In genomic region chr3:145684201-145684600, GRCm38 (mm10) we compare ENCODE assay signal across 18 mouse cellular contexts. TPM values are rescaled to one million over a fixed set of nuclear protein-coding genes. Genes with fewer than 3 reads are reported as not detected.
DNase-seq lines count a peak whose midpoint lies in the region; ATAC-seq and TF ChIP-seq lines count a peak whose summit lies in the region.
"Had no signal": no experiment of that assay in that cellular context is flagged by ENCODE, and none has a peak within 500 bp of the region (broad histone marks: within the 10 kb centered on the region; RNA-seq: fewer than 3 reads in every experiment).

No protein-coding gene starts in this region.

- no peak for DNase-seq in hindbrain, embryonic 11.5 days (ENCODE audit: low spot score)
- DNase-seq in limb, embryonic 10.5 days (ENCODE audit: low spot score): no peak
- no peak for DNase-seq in ovary, postnatal 10 days (ENCODE audit: low spot score)
- DNase-seq: adrenal gland, postnatal 25 days; cerebellum, adult 9-11 months; heart, adult 18-20 months; kidney, adult 11 months; kidney, postnatal 36 days; right cerebral cortex, postnatal 14 days; thymus, adult 2 months had no signal

- no peak overlapping the region for H3K4me2 ChIP-seq in hindbrain, embryonic 12.5 days (replicated peaks)
- no peak overlapping the region for H3K4me2 ChIP-seq in hindbrain, embryonic 11.5 days (replicated peaks; ENCODE audit: low read depth, low read length)
- H3K4me2 ChIP-seq in limb, embryonic 12.5 days: 0 out of 2 replicates have a peak overlapping the region, but pooled peaks have one; percentile 8
- 0 out of 2 replicates have a peak overlapping the region, but pooled peaks have one; percentile 30 for H3K4me2 ChIP-seq in limb, embryonic 13.5 days (replicated peaks)
- H3K4me2 ChIP-seq: hindbrain, embryonic 14.5 days; midbrain, embryonic 15.5 days; stomach, embryonic 15.5 days had no signal

- H3K9ac ChIP-seq in hindbrain, embryonic 12.5 days: no peak overlapping the region
- H3K9ac ChIP-seq in hindbrain, embryonic 11.5 days (ENCODE audit: low read depth, low read length): no peak overlapping the region
- H3K9ac ChIP-seq in limb, embryonic 12.5 days (replicated peaks): no peak overlapping the region
- no peak overlapping the region for H3K9ac ChIP-seq in limb, embryonic 13.5 days
- H3K9ac ChIP-seq: hindbrain, embryonic 14.5 days; midbrain, embryonic 15.5 days; stomach, embryonic 15.5 days had no signal

- no peaks in the 10 kb centered on the region for H3K27me3 ChIP-seq in hindbrain, embryonic 12.5 days
- no peaks in the 10 kb centered on the region for H3K27me3 ChIP-seq in hindbrain, embryonic 11.5 days (ENCODE audit: control insufficient read depth, insufficient read depth, low read length)
- H3K27me3 ChIP-seq in limb, embryonic 12.5 days: 0 out of 2 replicates have a peak, but pooled peaks cover 2% of the 10 kb centered on the region
- H3K27me3 ChIP-seq in limb, embryonic 10.5 days (ENCODE audit: low read depth, poor library complexity, severe bottlenecking): peaks cover 5% of the 10 kb centered on the region; the same call in 1 of the 2 replicates
- no peaks in the 10 kb centered on the region for H3K27me3 ChIP-seq in limb, embryonic 13.5 days
- H3K27me3 ChIP-seq: midbrain, embryonic 15.5 days; Patski; stomach, embryonic 15.5 days had no signal

- 59% methylated on average over 4 of the region's 4 CpGs for WGBS in hindbrain, embryonic 12.5 days
- WGBS in hindbrain, embryonic 11.5 days: 62% methylated on average over 4 of the region's 4 CpGs
- WGBS in limb, embryonic 12.5 days: 52% methylated on average over 4 of the region's 4 CpGs
- WGBS in limb, embryonic 10.5 days: 61% methylated on average over 4 of the region's 4 CpGs
- 48% methylated on average over 4 of the region's 4 CpGs for WGBS in limb, embryonic 13.5 days

- peaks cover 14% of the 10 kb centered on the region; the same call in 1 of the 2 replicates for H3K4me1 ChIP-seq in hindbrain, embryonic 12.5 days
- H3K4me1 ChIP-seq in hindbrain, embryonic 11.5 days (replicated peaks; ENCODE audit: control insufficient read depth, insufficient read depth, low read length): no peaks in the 10 kb centered on the region
- peaks cover 14% of the 10 kb centered on the region for H3K4me1 ChIP-seq in limb, embryonic 12.5 days (replicated peaks)
- peaks cover 8% of the 10 kb centered on the region for H3K4me1 ChIP-seq in limb, embryonic 10.5 days
- H3K4me1 ChIP-seq in cortical plate, adult 2 months (ENCODE audit: control insufficient read depth, insufficient read depth, low read length): 0 out of 2 replicates have a peak, but pooled peaks cover 1% of the 10 kb centered on the region
- peaks cover 23% of the 10 kb centered on the region for H3K4me1 ChIP-seq in limb, embryonic 13.5 days
- H3K4me1 ChIP-seq: midbrain, embryonic 15.5 days had no signal

- no peak overlapping the region for H3K4me3 ChIP-seq in hindbrain, embryonic 12.5 days
- H3K4me3 ChIP-seq in hindbrain, embryonic 11.5 days (ENCODE audit: low read depth, low read length): no peak overlapping the region
- no peak overlapping the region for H3K4me3 ChIP-seq in limb, embryonic 12.5 days (replicated peaks)
- no peak overlapping the region for H3K4me3 ChIP-seq in limb, embryonic 10.5 days
- H3K4me3 ChIP-seq in cortical plate, adult 2 months (ENCODE audit: insufficient read depth, low read length): no peak overlapping the region
- no peak overlapping the region for H3K4me3 ChIP-seq in limb, embryonic 13.5 days
- H3K4me3 ChIP-seq: midbrain, embryonic 15.5 days; stomach, embryonic 15.5 days had no signal

- H3K9me3 ChIP-seq in hindbrain, embryonic 12.5 days (replicated peaks): no peaks in the 10 kb centered on the region
- H3K9me3 ChIP-seq in hindbrain, embryonic 11.5 days (ENCODE audit: control insufficient read depth, low read length): no peaks in the 10 kb centered on the region
- no peaks in the 10 kb centered on the region for H3K9me3 ChIP-seq in limb, embryonic 12.5 days
- no peaks in the 10 kb centered on the region for H3K9me3 ChIP-seq in limb, embryonic 10.5 days (replicated peaks)
- H3K9me3 ChIP-seq in limb, embryonic 13.5 days: no peaks in the 10 kb centered on the region
- H3K9me3 ChIP-seq: midbrain, embryonic 15.5 days; stomach, embryonic 15.5 days had no signal

- no peak for TF ChIP-seq POLR2A in cortical plate, adult 2 months (IDR thresholded peaks at IDR 0.05; ENCODE audit: extremely low read depth, insufficient read depth, low read length)

- H3K36me3 ChIP-seq in hindbrain, embryonic 12.5 days: no peaks in the 10 kb centered on the region
- no peaks in the 10 kb centered on the region for H3K36me3 ChIP-seq in hindbrain, embryonic 11.5 days (ENCODE audit: control insufficient read depth, insufficient read depth, low read length)
- no peaks in the 10 kb centered on the region for H3K36me3 ChIP-seq in limb, embryonic 12.5 days
- H3K36me3 ChIP-seq in limb, embryonic 10.5 days: no peaks in the 10 kb centered on the region
- no peaks in the 10 kb centered on the region for H3K36me3 ChIP-seq in limb, embryonic 13.5 days
- H3K36me3 ChIP-seq: midbrain, embryonic 15.5 days; stomach, embryonic 15.5 days had no signal

- peak overlapping the region; percentile 17; the same call in 1 of the 2 replicates for H3K27ac ChIP-seq in hindbrain, embryonic 12.5 days
- no peak overlapping the region for H3K27ac ChIP-seq in hindbrain, embryonic 11.5 days (ENCODE audit: low read depth, low read length)
- peak overlapping the region; percentile 73 for H3K27ac ChIP-seq in limb, embryonic 12.5 days
- no peak overlapping the region for H3K27ac ChIP-seq in limb, embryonic 10.5 days
- H3K27ac ChIP-seq in cortical plate, adult 2 months (ENCODE audit: insufficient read depth, low read length): peak overlapping the region; percentile 59; the same call in 1 of the 2 replicates
- H3K27ac ChIP-seq in limb, embryonic 13.5 days: peak overlapping the region; percentile 78
- H3K27ac ChIP-seq: hindbrain, embryonic 14.5 days; midbrain, embryonic 15.5 days; stomach, embryonic 15.5 days had no signal

- no peak for ATAC-seq in hindbrain, embryonic 12.5 days (ENCODE audit: low FRiP score)
- ATAC-seq in hindbrain, embryonic 11.5 days (ENCODE audit: low FRiP score): no peak
- ATAC-seq in limb, embryonic 12.5 days (ENCODE audit: insufficient number of reproducible peaks, insufficient read depth, low FRiP score, low TSS enrichment, low read depth): no peak
- no peak for ATAC-seq in limb, embryonic 13.5 days (ENCODE audit: low FRiP score, low read depth)
- ATAC-seq: midbrain, embryonic 15.5 days had no signal

- no peak for TF ChIP-seq CTCF in cortical plate, adult 2 months (IDR thresholded peaks at IDR 0.05; ENCODE audit: extremely low read depth, insufficient read depth, low read length)

RNA-seq across cellular contexts. Expression of gene Ccn1, which starts 34.4 kb away (rescaled TPM):
- 40.8 and 41.9 TPM in 2 replicates for polyA plus RNA-seq in hindbrain, embryonic 12.5 days (2016; fragmentation: Nextera tagmentation; extraction: Ambion mirVana)
- 23.5 and 23.7 TPM in 2 replicates for polyA plus RNA-seq in hindbrain, embryonic 11.5 days (2014; fragmentation: Nextera tagmentation; extraction: Ambion mirVana)
- 58.7 and 65.8 TPM in 2 replicates for polyA plus RNA-seq in limb, embryonic 12.5 days (2016; fragmentation: Nextera tagmentation; extraction: Ambion mirVana)
- polyA plus RNA-seq in limb, embryonic 10.5 days (2016; fragmentation: Nextera tagmentation; extraction: Ambion mirVana): 27.0 and 33.3 TPM in 2 replicates
- 9.5 and 16.5 TPM in 2 replicates for polyA plus RNA-seq in cortical plate, adult 2 months (2012; rRNA removed)
- polyA plus RNA-seq in limb, embryonic 13.5 days (2015; fragmentation: Nextera tagmentation; extraction: Ambion mirVana): 102 and 104 TPM in 2 replicates

Comparison
In these comparisons a context has a peak if more than half of its experiments do, and no peak if none do; other contexts are left out.
1. H3K27ac ChIP-seq: peak in hindbrain, embryonic 12.5 days (single experiment), limb, embryonic 12.5 days (single experiment), cortical plate, adult 2 months (single experiment) and limb, embryonic 13.5 days (single experiment); none in hindbrain, embryonic 11.5 days (single experiment) and limb, embryonic 10.5 days (single experiment).
2. H3K4me2 ChIP-seq: peak in limb, embryonic 12.5 days (single experiment) and limb, embryonic 13.5 days (single experiment); none in hindbrain, embryonic 12.5 days (single experiment) and hindbrain, embryonic 11.5 days (single experiment).